Mouse (Mus musculus): Measurements from ENCODE around the gene Mdc1. TPM values are rescaled to one million over a fixed set of nuclear protein-coding genes. Genes with fewer than 3 reads are reported as not detected.
"Not testable (repeated sequence)": the region's sequence is repeated elsewhere in the genome, so short reads cannot be mapped to it uniquely, and the experiment has no call there.

Gene Mdc1
- polyA plus RNA-seq, 1 experiment from 2014 or later = 14.9 TPM

- peak overlapping the region; percentile 96 for H3K27ac ChIP-seq
- H3K36me3 ChIP-seq = peaks cover 27% of the 10 kb centered on the region
- no peak for ATAC-seq
- peaks cover 26% of the 10 kb centered on the region for H3K4me1 ChIP-seq (replicated peaks)
- H3K9ac ChIP-seq = peak overlapping the region; percentile 84
- peak overlapping the region; percentile 68 for H3K4me3 ChIP-seq (replicated peaks)
- H3K9me3 ChIP-seq = no peaks in the 10 kb centered on the region
- peak overlapping the region; percentile 70 for H3K4me2 ChIP-seq (replicated peaks)
- under 1% methylated on average over 18 of the region's 18 CpGs for WGBS
- no peaks in the 10 kb centered on the region for H3K27me3 ChIP-seq (replicated peaks)
Measured at GRCm38 (mm10) chr17:35837487-35837886, 3.8 kb upstream of the Mdc1 start.

- Histone ChIP-seq H3K9ac (peak within 1 kb of the TSS; percentile 84), H3K27ac (peak within 1 kb of the TSS; percentile 96), H3K4me3 (replicated peaks) (peak within 1 kb of the TSS; percentile 68), H3K4me1 (replicated peaks) (peaks cover 26% of the 10 kb centered on the region), H3K36me3 (peaks cover 25% of the 10 kb centered on the region), H3K9me3 (no peaks in the 10 kb centered on the region), H3K27me3 (replicated peaks) (no peaks in the 10 kb centered on the region), H3K4me2 (replicated peaks) (peak within 1 kb of the TSS; percentile 70)
- ATAC-seq = peak; percentile 77
- under 1% methylated on average over 29 of the region's 29 CpGs for WGBS
Measured at GRCm38 (mm10) chr17:35838122-35838544, 3.2 kb upstream of the Mdc1 start, which contains the start of gene Tubb5. Gene Tubb5, minus strand, starts transcription at chr17:35838306.

GRCm38 (mm10) chr17:35838570-35838969, 2.7 kb upstream of the Mdc1 start:
- Histone ChIP-seq H3K27me3 (replicated peaks) (no peaks in the 10 kb centered on the region), H3K9me3 (no peaks in the 10 kb centered on the region), H3K36me3 (peaks cover 20% of the 10 kb centered on the region), H3K4me1 (replicated peaks) (peaks cover 24% of the 10 kb centered on the region), H3K4me3 (replicated peaks) (peak overlapping the region; percentile 68), H3K4me2 (replicated peaks) (peak overlapping the region; percentile 70), H3K9ac (peak overlapping the region; percentile 36), H3K27ac (peak overlapping the region; percentile 84)
- ATAC-seq = 0 out of 2 replicates have a peak, but pooled peaks have one; percentile 18
- 1% methylated on average over 5 of the region's 5 CpGs for WGBS

DNA sequence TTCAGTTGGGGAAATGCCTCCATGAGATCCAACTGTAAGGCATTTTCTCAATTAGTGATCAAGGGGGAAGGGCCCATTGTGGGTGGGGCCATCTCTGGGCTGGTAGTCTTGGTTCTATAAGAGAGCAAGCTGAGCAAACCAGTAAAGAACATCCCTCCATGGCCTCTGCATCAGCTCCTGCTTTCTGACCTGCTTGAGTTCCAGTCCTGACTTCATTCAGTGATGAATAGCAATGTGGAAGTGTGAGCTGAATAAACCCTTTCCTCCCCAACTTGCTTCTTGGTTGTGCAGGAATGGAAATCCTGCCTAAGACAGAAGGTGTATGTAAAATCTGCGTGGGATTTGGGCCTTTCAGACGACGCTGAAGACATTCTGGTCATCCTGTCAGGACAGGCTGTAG, 2.3 kb upstream of the Mdc1 start:
- not testable (repeated sequence) for H3K9me3 ChIP-seq; H3K27me3 ChIP-seq (replicated peaks); ATAC-seq
- Histone ChIP-seq H3K27ac (peak overlapping the region; percentile 84), H3K4me2 (replicated peaks) (peak overlapping the region; percentile 70), H3K4me3 (replicated peaks) (peak overlapping the region; percentile 68), H3K36me3 (peaks cover 16% of the 10 kb centered on the region), H3K4me1 (replicated peaks) (peaks cover 23% of the 10 kb centered on the region), H3K9ac (peak overlapping the region; percentile 36; the same call in 1 of the 2 replicates)
- WGBS = 50% methylated on average over 3 of the region's 3 CpGs

- H3K27ac ChIP-seq = peak overlapping the region; percentile 23; the same call in 1 of the 2 replicates
- peak overlapping the region; percentile 45 for H3K4me2 ChIP-seq (replicated peaks)
- peaks cover 14% of the 10 kb centered on the region for H3K36me3 ChIP-seq
- ATAC-seq = no peak
- 49% methylated on average over 14 of the region's 14 CpGs for whole genome bisulfite sequencing
- no peaks in the 10 kb centered on the region for H3K27me3 ChIP-seq (replicated peaks)
- no peak overlapping the region for H3K9ac ChIP-seq
- peaks cover 13% of the 10 kb centered on the region for H3K4me1 ChIP-seq (replicated peaks)
- no peaks in the 10 kb centered on the region for H3K9me3 ChIP-seq
- peak overlapping the region; percentile 61 for H3K4me3 ChIP-seq (replicated peaks)
Measured at GRCm38 (mm10) chr17:35840561-35840960, 754 bp upstream of the Mdc1 start.

DNA sequence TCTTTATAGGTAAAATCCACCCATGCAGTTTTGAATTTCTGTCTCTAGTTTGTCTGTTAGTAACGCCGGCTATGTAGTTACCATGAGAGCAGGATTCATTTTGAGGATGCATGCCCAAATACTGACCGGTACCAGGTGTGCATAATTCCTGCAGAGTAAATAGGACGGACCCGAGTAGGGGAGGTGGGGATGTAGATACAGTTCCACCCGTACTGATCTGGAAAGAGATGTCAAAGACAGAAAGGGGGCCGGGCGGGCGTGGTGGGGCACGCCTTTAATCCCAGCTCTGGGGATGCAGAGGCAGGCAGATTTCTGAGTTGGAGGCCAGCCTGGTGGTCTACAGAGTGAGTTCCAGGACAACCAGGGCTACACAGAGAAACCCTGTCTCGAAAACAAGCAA, 691 bp downstream of the Mdc1 start:
- peak overlapping the region; percentile 66 for H3K4me2 ChIP-seq (replicated peaks)
- H3K4me3 ChIP-seq (replicated peaks) = peak overlapping the region; percentile 61
- peak overlapping the region; percentile 78 for H3K27ac ChIP-seq
- peaks cover 8% of the 10 kb centered on the region; the same call in 1 of the 2 replicates for H3K4me1 ChIP-seq (replicated peaks)
- peaks cover 16% of the 10 kb centered on the region for H3K36me3 ChIP-seq
- 19% methylated on average over 11 of the region's 11 CpGs for WGBS
- H3K9me3 ChIP-seq = no peaks in the 10 kb centered on the region
- peak overlapping the region; percentile 60 for H3K9ac ChIP-seq
- no peak for ATAC-seq
- H3K27me3 ChIP-seq (replicated peaks) = no peaks in the 10 kb centered on the region

DNA sequence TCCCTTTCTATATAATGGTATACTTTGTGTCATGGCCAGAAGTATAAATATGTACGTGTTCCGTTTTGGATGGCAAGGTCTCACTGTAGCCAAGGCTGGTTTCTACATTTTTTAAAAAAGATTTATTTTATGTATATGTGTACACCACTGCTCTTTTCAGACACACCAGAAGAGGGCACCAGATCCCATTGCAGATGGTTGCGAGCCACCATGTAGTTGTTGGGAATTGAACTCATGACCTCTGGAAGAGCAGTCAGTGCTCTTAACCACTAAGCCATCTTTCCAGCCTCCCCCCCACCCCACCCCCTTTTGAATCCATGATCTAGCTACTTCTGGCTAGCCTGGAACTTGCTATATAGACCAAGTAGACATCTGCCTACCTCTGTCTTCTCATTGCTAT, 2.2 kb downstream of the Mdc1 start:
- Histone ChIP-seq H3K36me3 (peaks cover 27% of the 10 kb centered on the region), H3K27ac (no peak overlapping the region), H3K9me3 (no peaks in the 10 kb centered on the region), H3K9ac (no peak overlapping the region), H3K27me3 (replicated peaks) (no peaks in the 10 kb centered on the region), H3K4me3 (replicated peaks) (no peak overlapping the region), H3K4me2 (replicated peaks) (no peak overlapping the region), H3K4me1 (replicated peaks) (peaks cover 8% of the 10 kb centered on the region; the same call in 1 of the 2 replicates)
- 98% methylated on average over 3 of the region's 3 CpGs for WGBS
- ATAC-seq = no peak

DNA sequence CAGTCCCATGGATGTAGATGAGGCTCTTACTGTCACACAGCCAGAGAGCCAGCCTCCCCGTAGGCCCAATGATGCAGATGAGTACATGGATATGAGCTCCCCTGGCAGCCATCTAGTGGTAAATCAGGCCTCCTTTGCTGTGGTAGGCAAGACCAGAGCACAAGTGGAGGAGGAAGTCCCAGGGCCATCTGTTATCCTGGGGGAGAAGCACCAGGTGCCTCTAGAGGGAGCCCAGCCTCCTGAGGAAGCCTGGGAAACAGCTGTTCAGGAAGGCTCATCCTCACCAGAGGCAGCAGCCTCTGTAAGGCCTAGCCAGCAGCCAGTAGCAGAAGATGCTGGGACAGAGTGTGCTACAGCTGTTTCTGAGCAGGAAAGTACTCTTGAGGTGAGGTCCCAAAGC, 6.8 kb downstream of the Mdc1 start:
- H3K36me3 ChIP-seq = peaks cover 58% of the 10 kb centered on the region

DNA sequence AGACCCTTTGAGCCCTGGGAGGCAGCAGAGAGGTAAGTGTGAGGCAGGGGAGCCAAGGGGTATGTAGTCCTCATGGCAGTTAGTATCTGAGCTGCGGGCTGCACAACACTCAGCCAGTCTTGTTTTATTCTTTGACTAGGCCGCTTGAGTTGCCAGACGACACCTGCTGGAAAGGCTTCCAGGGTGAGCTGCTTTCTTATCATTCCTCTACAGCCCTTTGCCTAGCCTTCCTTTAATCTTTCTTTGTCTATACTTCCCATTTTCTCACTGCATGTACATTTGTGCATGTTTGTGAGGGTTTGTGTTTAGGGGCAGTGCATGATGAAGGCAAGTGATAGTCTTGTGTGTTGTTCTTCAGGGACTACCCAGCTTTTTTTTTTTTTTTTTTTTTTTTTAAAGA, 9.7 kb downstream of the Mdc1 start:
- H3K9ac ChIP-seq = no peak overlapping the region
- H3K27me3 ChIP-seq (replicated peaks) = no peaks in the 10 kb centered on the region
- H3K9me3 ChIP-seq = no peaks in the 10 kb centered on the region
- H3K27ac ChIP-seq = no peak overlapping the region
- H3K4me2 ChIP-seq (replicated peaks) = no peak overlapping the region
- no peak for ATAC-seq
- H3K4me3 ChIP-seq (replicated peaks) = no peak overlapping the region
- H3K4me1 ChIP-seq (replicated peaks) = no peaks in the 10 kb centered on the region
- H3K36me3 ChIP-seq = peaks cover 56% of the 10 kb centered on the region
- 83% methylated on average over 3 of the region's 3 CpGs for WGBS

More for the DNA sequence above, 6.8 kb downstream of the Mdc1 start:
- Histone ChIP-seq H3K9ac (no peak overlapping the region), H3K27ac (no peak overlapping the region), H3K4me3 (replicated peaks) (no peak overlapping the region), H3K4me2 (replicated peaks) (no peak overlapping the region), H3K9me3 (no peaks in the 10 kb centered on the region), H3K27me3 (replicated peaks) (no peaks in the 10 kb centered on the region), H3K4me1 (replicated peaks) (no peaks in the 10 kb centered on the region)
- ATAC-seq = peak; percentile 56
- WGBS = 46% methylated on average over 1 of the region's 1 CpGs

- Histone ChIP-seq H3K9me3 (no peaks in the 10 kb centered on the region), H3K4me1 (replicated peaks) (peaks cover 10% of the 10 kb centered on the region; the same call in 1 of the 2 replicates), H3K4me3 (replicated peaks) (no peak overlapping the region), H3K27ac (no peak overlapping the region), H3K36me3 (peaks cover 14% of the 10 kb centered on the region; the same call in 1 of the 2 replicates), H3K9ac (no peak overlapping the region), H3K4me2 (replicated peaks) (no peak overlapping the region), H3K27me3 (replicated peaks) (no peaks in the 10 kb centered on the region)
- 91% methylated on average over 1 of the region's 1 CpGs for WGBS
- no peak for ATAC-seq
Measured at GRCm38 (mm10) chr17:35859371-35859770, 18.1 kb downstream of the Mdc1 start.

GRCm38 (mm10) chr17:35859835-35860234, 18.5 kb downstream of the Mdc1 start:
- H3K9ac ChIP-seq = no peak overlapping the region
- H3K27ac ChIP-seq = no peak overlapping the region
- H3K9me3 ChIP-seq = no peaks in the 10 kb centered on the region
- H3K27me3 ChIP-seq (replicated peaks) = no peaks in the 10 kb centered on the region
- no peak overlapping the region for H3K4me2 ChIP-seq (replicated peaks)
- 72% methylated on average over 2 of the region's 2 CpGs for WGBS
- H3K4me3 ChIP-seq (replicated peaks) = no peak overlapping the region
- peaks cover 13% of the 10 kb centered on the region; the same call in 1 of the 2 replicates for H3K36me3 ChIP-seq
- ATAC-seq = no peak
- peaks cover 12% of the 10 kb centered on the region for H3K4me1 ChIP-seq (replicated peaks)

DNA sequence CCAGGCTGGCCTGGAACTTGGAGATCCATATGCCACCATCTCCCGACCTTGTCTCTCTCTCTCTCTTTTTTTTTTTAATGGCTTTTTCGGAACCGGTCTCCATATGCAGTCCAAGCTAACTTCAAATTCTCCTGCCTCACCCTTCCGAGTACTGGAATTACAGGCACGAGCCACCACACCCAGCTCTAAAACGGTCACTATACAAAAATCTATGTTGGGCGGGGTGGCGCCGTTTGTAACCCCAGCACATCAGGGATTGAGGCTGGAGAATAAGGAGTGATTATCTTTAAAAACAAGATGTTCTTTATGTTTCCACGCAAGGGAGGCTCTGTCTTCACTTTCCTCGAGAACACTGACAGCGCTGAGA, 19.5 kb downstream of the Mdc1 start:
- peak overlapping the region; percentile 74 for H3K4me2 ChIP-seq (replicated peaks)
- no peaks in the 10 kb centered on the region for H3K27me3 ChIP-seq (replicated peaks)
- 3% methylated on average over 12 of the region's 12 CpGs for WGBS
- peak overlapping the region; percentile 88 for H3K4me3 ChIP-seq (replicated peaks)
- peaks cover 18% of the 10 kb centered on the region for H3K4me1 ChIP-seq (replicated peaks)
- no peaks in the 10 kb centered on the region for H3K9me3 ChIP-seq
- H3K27ac ChIP-seq = peak overlapping the region; percentile 92
- H3K9ac ChIP-seq = peak overlapping the region; percentile 85
- ATAC-seq = peak; percentile 19
- H3K36me3 ChIP-seq = peaks cover 13% of the 10 kb centered on the region; the same call in 1 of the 2 replicates

GRCm38 (mm10) chr17:35861198-35861857, 20.0 kb downstream of the Mdc1 start, which contains the start of gene Nrm:
Gene Nrm, plus strand, starts transcription at chr17:35861318.
- H3K4me3 ChIP-seq (replicated peaks) = peak within 1 kb of the TSS; percentile 88
- H3K36me3 ChIP-seq = peaks cover 13% of the 10 kb centered on the region; the same call in 1 of the 2 replicates
- ATAC-seq = peak; percentile 95
- peak within 1 kb of the TSS; percentile 74 for H3K4me2 ChIP-seq (replicated peaks)
- H3K9ac ChIP-seq = peak within 1 kb of the TSS; percentile 85
- H3K4me1 ChIP-seq (replicated peaks) = peaks cover 18% of the 10 kb centered on the region
- under 1% methylated on average over 47 of the region's 47 CpGs for WGBS
- no peaks in the 10 kb centered on the region for H3K9me3 ChIP-seq
- H3K27me3 ChIP-seq (replicated peaks) = no peaks in the 10 kb centered on the region
- peak within 1 kb of the TSS; percentile 92 for H3K27ac ChIP-seq
